Mouse (Mus musculus) small intestine, adult 2 months (tissue): ENCODE measurements around the gene Thbs3. TPM values are rescaled to one million over a fixed set of nuclear protein-coding genes. Genes with fewer than 3 reads are reported as not detected.
"Not testable (repeated sequence)": the region's sequence is repeated elsewhere in the genome, so short reads cannot be mapped to it uniquely, and the experiment has no call there.

Experiments
- H3K27ac ChIP-seq: fragments of 200-500 bp; 2 replicates; pipeline ENCODE4 v1.5.1; 2012; ENCODE audit warnings: low read depth, low read length, control low read depth, inconsistent platforms; ENCODE audit not compliant: insufficient read depth
- H3K27me3 ChIP-seq: fragments of 200-500 bp; 2 replicates; pipeline ENCODE4 v1.6.1; 2012; ENCODE audit warnings: mild to moderate bottlenecking, moderate library complexity, low read length, inconsistent platforms; ENCODE audit not compliant: control insufficient read depth, insufficient read depth
- H3K36me3 ChIP-seq: fragments of 200-500 bp; 2 replicates; pipeline ENCODE4 v1.6.1; 2012; ENCODE audit warnings: mild to moderate bottlenecking, low read length, control low read depth, inconsistent platforms; ENCODE audit not compliant: control insufficient read depth, insufficient read depth
- H3K4me1 ChIP-seq: fragments of 200-500 bp; 2 replicates; pipeline ENCODE4 v1.6.1; 2012; ENCODE audit warnings: low read length, inconsistent platforms, mixed read lengths; ENCODE audit not compliant: control insufficient read depth, insufficient read depth, insufficient read length
- H3K4me3 ChIP-seq: fragments of 200-500 bp; 2 replicates; pipeline ENCODE4 v1.5.1; 2012; ENCODE audit warnings: low read depth, mild to moderate bottlenecking, control low read depth, inconsistent platforms, low read length, moderate library complexity
- CTCF ChIP-seq: fragments of 200-500 bp; IDR thresholded peaks from 2 replicates; pipeline ENCODE4 v1.5.1; 2012; ENCODE audit warnings: low read depth, mild to moderate bottlenecking, control low read depth, inconsistent platforms, low read length, moderate library complexity, mixed read lengths; ENCODE audit not compliant: insufficient replicate concordance, insufficient read length; ENCODE audit errors: extremely low read depth
- POLR2A ChIP-seq: fragments of 200-500 bp; IDR thresholded peaks from 2 replicates; pipeline ENCODE4 v1.6.1; 2012; ENCODE audit warnings: low read depth, mild to moderate bottlenecking, control low read depth, inconsistent platforms, low read length, moderate library complexity
- WGBS: fragments of 180-500 bp; shearing (Covaris S2); methylation state at CpG from one replicate; pipeline ENCODE4 v1.1.7; 2018; 5-methylcytosine and 5-hydroxymethylcytosine counted together
- polyA plus RNA-seq: library from polyadenylated mRNA; depleted of rRNA; stranded (reverse); fragments of >200 nt; gene quantifications from 2 replicates; pipeline ENCODE4 v1.2.3, GENCODE M21; 2012

Gene Thbs3
- polyA plus RNA-seq, 1 experiment, result 10.5 TPM

DNA sequence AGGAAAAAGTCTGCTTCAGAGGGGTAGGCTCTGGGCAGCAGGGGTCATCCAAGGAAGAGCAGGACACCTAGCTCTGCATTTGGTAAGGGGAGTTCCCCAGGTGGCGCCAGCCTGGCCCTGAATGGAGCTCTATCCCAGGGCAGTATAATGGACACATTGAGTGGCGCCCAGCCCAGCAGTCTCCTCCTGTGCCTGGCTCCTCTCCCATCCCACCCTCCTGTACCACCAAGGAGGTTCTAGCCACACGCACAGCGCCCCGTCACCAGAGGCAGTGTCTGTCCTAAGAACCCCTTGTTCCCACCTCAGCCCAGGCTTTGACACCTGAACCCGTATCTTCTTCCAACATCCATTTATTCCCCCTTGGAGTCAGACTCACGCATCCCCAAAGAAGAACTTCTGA lies 5.2 kb upstream of the Thbs3 start:
- no peak overlapping the region for H3K27ac ChIP-seq
- 93% methylated on average over 7 of the region's 7 CpGs for WGBS
- H3K4me1 ChIP-seq, result peaks cover 3% of the 10 kb centered on the region; the same call in 1 of the 2 replicates
- no peak overlapping the region for H3K4me3 ChIP-seq
- TF ChIP-seq CTCF (no peak), POLR2A (no peak)
- H3K36me3 ChIP-seq, result peaks cover 56% of the 10 kb centered on the region
- H3K27me3 ChIP-seq, result no peaks in the 10 kb centered on the region

DNA sequence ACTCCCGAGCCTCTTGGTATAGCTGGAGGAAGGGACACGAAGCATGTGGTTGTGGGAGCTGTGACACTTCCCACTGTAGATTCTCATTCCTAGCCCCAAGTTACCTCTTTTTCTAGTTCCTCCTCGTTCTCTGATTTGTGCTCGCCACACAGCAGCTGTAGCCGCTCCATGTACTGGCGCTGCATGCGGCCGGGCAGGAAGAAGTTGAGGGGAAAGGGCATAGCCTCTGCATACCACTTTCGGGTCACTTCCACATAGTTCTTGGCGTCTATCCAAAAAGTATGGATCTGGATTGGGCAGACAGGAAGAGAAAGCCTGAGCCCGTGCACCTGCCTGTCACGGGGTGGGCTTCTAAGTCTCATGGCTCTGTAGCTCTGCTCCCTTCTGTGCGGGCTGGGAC lies 4.8 kb upstream of the Thbs3 start:
- H3K4me3 ChIP-seq, result no peak overlapping the region
- H3K4me1 ChIP-seq, result peaks cover 3% of the 10 kb centered on the region; the same call in 1 of the 2 replicates
- TF ChIP-seq CTCF (no peak), POLR2A (no peak)
- WGBS, result 63% methylated on average over 13 of the region's 13 CpGs
- no peak overlapping the region for H3K27ac ChIP-seq
- H3K27me3 ChIP-seq, result no peaks in the 10 kb centered on the region
- H3K36me3 ChIP-seq, result peaks cover 51% of the 10 kb centered on the region

DNA sequence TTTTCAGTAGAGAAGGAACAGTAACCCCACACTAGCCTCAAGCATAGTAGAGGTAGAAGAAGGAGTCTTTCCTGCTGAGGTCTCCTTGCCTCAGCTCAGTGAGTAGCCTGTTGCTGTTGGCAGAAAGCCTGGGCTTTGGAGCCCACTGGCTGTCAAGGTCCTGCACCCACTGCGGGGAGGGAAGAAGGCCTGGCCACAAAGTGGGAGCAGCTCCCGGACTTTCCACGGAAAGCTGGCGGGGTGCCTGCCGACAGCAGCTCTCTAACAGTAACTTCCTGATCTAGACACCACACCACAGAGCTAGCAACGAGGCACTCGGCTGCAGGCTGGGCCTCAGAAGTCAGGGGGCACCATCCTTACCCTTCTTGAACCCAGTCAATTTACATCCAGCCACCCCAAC lies 4.2 kb upstream of the Thbs3 start:
- TF ChIP-seq POLR2A (no peak), CTCF (no peak)
- Histone ChIP-seq H3K4me3 (no peak overlapping the region), H3K27me3 (no peaks in the 10 kb centered on the region), H3K36me3 (peaks cover 46% of the 10 kb centered on the region), H3K27ac (no peak overlapping the region), H3K4me1 (peaks cover 3% of the 10 kb centered on the region; the same call in 1 of the 2 replicates)
- whole genome bisulfite sequencing, result 59% methylated on average over 7 of the region's 7 CpGs

DNA sequence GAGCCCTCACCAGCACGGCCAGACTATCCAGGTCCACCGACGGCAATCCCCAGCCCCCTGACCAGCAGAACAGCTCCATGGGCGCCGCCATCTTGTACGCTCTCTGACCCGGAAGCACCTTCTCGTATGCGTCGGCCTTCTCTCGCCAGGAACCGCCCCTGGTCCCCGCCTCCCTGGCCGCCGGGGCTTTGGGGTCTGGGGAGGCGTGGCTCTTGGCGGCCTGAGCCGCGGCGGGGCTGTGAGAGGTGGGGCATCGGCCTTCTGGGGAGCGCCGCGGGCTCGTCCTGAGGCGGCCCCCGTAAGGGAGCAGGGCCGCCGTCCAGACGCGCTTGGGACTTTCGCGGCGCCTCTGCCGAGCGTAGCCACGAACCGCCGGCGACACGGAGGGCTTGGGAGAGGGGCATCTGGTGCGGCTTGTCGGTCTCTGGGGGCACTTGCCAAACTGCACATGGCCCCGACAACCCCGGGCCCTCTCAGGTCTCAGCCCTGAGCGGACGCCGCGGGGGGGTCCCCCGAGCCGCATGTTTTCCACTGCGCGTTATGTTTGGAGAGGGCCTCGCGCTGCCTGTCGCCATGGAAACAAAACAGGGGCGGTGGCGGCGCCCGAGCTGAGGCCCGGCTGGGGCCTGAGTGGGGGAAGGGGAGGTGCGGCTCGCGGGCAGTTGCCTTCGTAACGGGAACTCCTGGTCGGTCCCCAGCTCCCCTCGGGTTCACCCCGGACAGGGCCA lies 1.0 kb upstream of the Thbs3 start:
- peaks cover 15% of the 10 kb centered on the region for H3K36me3 ChIP-seq
- H3K27me3 ChIP-seq, result no peaks in the 10 kb centered on the region
- peak overlapping the region; percentile 72 for H3K4me3 ChIP-seq
- TF ChIP-seq POLR2A (peak; percentile 54; the same call in 1 of the 2 replicates), CTCF (no peak)
- WGBS, result under 1% methylated on average over 69 of the region's 69 CpGs
- H3K27ac ChIP-seq, result peak overlapping the region; percentile 73
- H3K4me1 ChIP-seq, result peaks cover 3% of the 10 kb centered on the region; the same call in 1 of the 2 replicates

DNA sequence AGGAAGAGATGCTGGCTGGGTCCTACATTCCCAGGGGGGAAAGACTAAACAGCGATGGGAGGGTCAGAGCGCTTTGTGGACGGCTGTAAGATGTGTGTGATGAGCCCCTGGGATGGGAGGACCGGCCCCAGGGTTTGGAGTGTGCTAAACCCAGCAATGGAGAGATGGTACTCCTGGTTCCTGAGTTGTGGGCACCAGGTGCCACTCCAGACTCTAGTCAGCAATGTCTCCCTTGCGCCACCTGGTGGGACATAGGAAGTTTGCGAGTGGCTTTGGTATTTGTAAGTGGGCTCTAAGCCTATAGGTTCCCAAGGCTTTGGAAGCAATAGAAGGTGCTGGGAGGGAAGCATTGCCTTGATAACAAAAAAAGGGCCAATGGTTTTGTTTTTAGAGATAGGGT lies 873 bp downstream of the Thbs3 start:
- Histone ChIP-seq H3K27ac (no peak overlapping the region), H3K4me3 (peak overlapping the region; percentile 33), H3K36me3 (no peaks in the 10 kb centered on the region), H3K27me3 (no peaks in the 10 kb centered on the region), H3K4me1 (peaks cover 3% of the 10 kb centered on the region; the same call in 1 of the 2 replicates)
- WGBS, result 0% methylated on average over 6 of the region's 6 CpGs
- TF ChIP-seq POLR2A (no peak), CTCF (peak; percentile 85; the same call in 1 of the 2 replicates)

DNA sequence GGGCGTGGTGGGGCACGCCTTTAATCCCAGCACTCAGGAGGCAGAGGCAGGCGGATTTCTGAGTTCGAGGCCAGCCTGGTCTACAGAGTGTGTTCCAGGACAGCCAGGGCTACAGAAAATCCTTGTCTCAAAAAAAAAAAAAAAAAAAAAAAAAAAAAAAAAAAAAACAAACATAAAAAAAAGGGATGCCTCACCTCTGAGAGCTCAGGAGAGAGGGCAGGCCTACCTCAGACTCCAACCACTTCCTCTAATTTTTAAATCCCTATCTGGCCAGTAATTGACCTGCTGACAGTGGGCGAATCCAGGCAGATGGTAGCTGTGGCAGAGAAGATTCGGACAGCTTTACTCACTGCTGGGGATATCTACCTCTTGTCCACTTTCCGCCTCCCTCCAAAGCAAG lies 1.4 kb downstream of the Thbs3 start:
- 73% methylated on average over 7 of the region's 7 CpGs for WGBS
- H3K27ac ChIP-seq, H3K4me1 ChIP-seq: not testable (repeated sequence)

DNA sequence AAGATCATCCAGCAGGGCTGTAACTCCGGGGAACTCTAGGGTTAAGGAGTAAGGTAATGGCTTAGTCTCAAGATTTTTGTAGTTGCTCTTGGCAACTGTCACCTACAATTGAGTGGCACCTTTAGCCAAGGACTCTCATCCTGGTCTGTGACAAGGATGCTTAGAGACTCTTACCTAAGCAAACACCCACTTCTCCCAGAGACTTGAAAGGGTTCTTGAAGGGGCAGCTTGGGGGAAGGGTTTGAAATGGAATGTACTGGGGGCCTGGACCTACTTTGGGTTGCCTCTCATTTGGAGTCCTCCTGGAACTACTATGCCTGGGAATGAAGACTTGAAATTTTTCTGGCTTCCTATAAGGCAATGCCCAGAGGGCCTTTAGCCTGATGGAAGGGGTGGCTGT lies 3.3 kb downstream of the Thbs3 start:
- WGBS, result 82% methylated on average over 1 of the region's 1 CpGs
- Histone ChIP-seq H3K4me3 (no peak overlapping the region), H3K4me1 (no peaks in the 10 kb centered on the region), H3K27me3 (no peaks in the 10 kb centered on the region), H3K27ac (no peak overlapping the region), H3K36me3 (no peaks in the 10 kb centered on the region)
- TF ChIP-seq POLR2A (no peak), CTCF (no peak)

More for the DNA sequence above, 1.4 kb downstream of the Thbs3 start:
- not testable (repeated sequence) for H3K4me3 ChIP-seq, H3K36me3 ChIP-seq, H3K27me3 ChIP-seq

DNA sequence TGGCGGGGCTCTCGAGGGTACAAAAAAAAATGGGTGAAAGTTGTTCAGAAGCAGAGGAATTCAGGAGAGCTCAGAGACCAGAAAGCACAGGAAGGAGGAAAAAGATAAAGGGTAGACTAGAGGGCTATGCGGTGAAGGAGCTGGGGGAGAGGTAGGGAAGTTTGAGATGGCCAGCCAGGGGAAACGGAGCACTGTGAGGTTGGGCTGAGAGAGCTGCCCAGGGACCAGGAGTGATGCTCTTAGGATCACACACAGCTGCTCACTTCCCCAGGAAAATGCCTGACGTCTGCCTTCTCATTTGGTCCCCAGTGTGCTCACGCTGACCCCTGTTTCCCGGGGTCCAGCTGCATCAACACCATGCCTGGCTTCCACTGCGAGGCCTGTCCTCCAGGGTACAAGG lies 4.6 kb downstream of the Thbs3 start:
- 56% methylated on average over 8 of the region's 8 CpGs for WGBS
- no peak overlapping the region for H3K4me3 ChIP-seq

More for the DNA sequence above, 4.6 kb downstream of the Thbs3 start:
- H3K27ac ChIP-seq, result no peak overlapping the region
- no peaks in the 10 kb centered on the region for H3K27me3 ChIP-seq
- no peaks in the 10 kb centered on the region for H3K4me1 ChIP-seq
- H3K36me3 ChIP-seq, result no peaks in the 10 kb centered on the region
- no peak for TF ChIP-seq POLR2A
- TF ChIP-seq CTCF, result no peak
